Mouse (Mus musculus) urinary bladder, postnatal 25 days (tissue): ENCODE results near the gene Dmac2.
A peak's percentile ranks its signal among the peaks of the same experiment; 100 is the strongest.

Source experiments
- DNase-seq: peaks from one replicate; pipeline ENCODE4 v3.0.0; 2022; ENCODE audit warnings: low spot score

The Dmac2 gene

GRCm38 (mm10) chr7:25655601-25656428 lies 36.6 kb downstream of the Dmac2 start:
- no peak for DNase-seq

GRCm38 (mm10) chr7:25657785-25658184 lies 38.6 kb downstream of the Dmac2 start:
- no peak for DNase-seq

GRCm38 (mm10) chr7:25658657-25659472 lies 39.7 kb downstream of the Dmac2 start, which contains the start of the genes Bckdha and Exosc5:
Gene Bckdha (minus strand): TSS chr7:25658981.
Gene Exosc5 (plus strand): TSS chr7:25659164.
- peak; percentile 97 for DNase-seq

GRCm38 (mm10) chr7:25666381-25666780 lies 47.2 kb downstream of the Dmac2 start:
- no peak for DNase-seq

GRCm38 (mm10) chr7:25669158-25669557 lies 49.9 kb downstream of the Dmac2 start:
- no peak for DNase-seq

GRCm38 (mm10) chr7:25669631-25670030 lies 50.4 kb downstream of the Dmac2 start:
- no peak for DNase-seq

- DNase-seq: no peak
These were observed 50.9 kb downstream of the Dmac2 start for GRCm38 (mm10) chr7:25670096-25670495.

- DNase-seq: no peak
These were observed 52.5 kb downstream of the Dmac2 start for GRCm38 (mm10) chr7:25671686-25672085.

GRCm38 (mm10) chr7:25672442-25672841 lies 53.2 kb downstream of the Dmac2 start:
- no peak for DNase-seq

GRCm38 (mm10) chr7:25674297-25674696 lies 55.1 kb downstream of the Dmac2 start:
- DNase-seq: no peak

- DNase-seq: no peak
These were observed 55.6 kb downstream of the Dmac2 start, which contains the start of gene Tmem91 for GRCm38 (mm10) chr7:25674719-25675300. Gene Tmem91 (minus strand): TSS chr7:25675166.
